Mouse (Mus musculus) kidney, postnatal 14 days (tissue): ENCODE data around the gene Marcksl1.

Source experiments
- DNase-seq: peaks from one replicate; pipeline ENCODE4 v3.0.0; 2022; ENCODE audit warnings: mixed read lengths

Marcksl1 gene

GRCm38 (mm10) chr4:129513086-129513767 is at the start of gene Marcksl1:
TSS of gene Marcksl1 (plus strand) at chr4:129513581.
- DNase-seq = peak; percentile 94

GRCm38 (mm10) chr4:129464286-129464815 is 49.0 kb upstream of the Marcksl1 start:
- no peak for DNase-seq

GRCm38 (mm10) chr4:129476047-129476446 is 37.3 kb upstream of the Marcksl1 start:
- no peak for DNase-seq

GRCm38 (mm10) chr4:129479863-129480262 is 33.5 kb upstream of the Marcksl1 start:
- no peak for DNase-seq

- DNase-seq = no peak
Measured at GRCm38 (mm10) chr4:129481090-129481489, 32.3 kb upstream of the Marcksl1 start.

GRCm38 (mm10) chr4:129490972-129491880 is 22.2 kb upstream of the Marcksl1 start, which contains the start of the genes Tssk3 and Fam229a:
TSS of gene Tssk3 (minus strand) at chr4:129491022.
TSS of gene Fam229a (plus strand) at chr4:129491190.
- peak; percentile 66 for DNase-seq

- DNase-seq = no peak
Measured at GRCm38 (mm10) chr4:129494681-129495080, 18.7 kb upstream of the Marcksl1 start.

GRCm38 (mm10) chr4:129495672-129496562 is 17.5 kb upstream of the Marcksl1 start:
- no peak for DNase-seq

GRCm38 (mm10) chr4:129496631-129497030 is 16.8 kb upstream of the Marcksl1 start:
- peak; percentile 82 for DNase-seq

GRCm38 (mm10) chr4:129498941-129499340 is 14.4 kb upstream of the Marcksl1 start:
- DNase-seq = no peak

- DNase-seq = no peak
Measured at GRCm38 (mm10) chr4:129500017-129500416, 13.4 kb upstream of the Marcksl1 start.

GRCm38 (mm10) chr4:129500607-129501566 is 12.5 kb upstream of the Marcksl1 start:
- peak; percentile 94 for DNase-seq

GRCm38 (mm10) chr4:129502327-129502888 is 11.0 kb upstream of the Marcksl1 start:
- DNase-seq = no peak

GRCm38 (mm10) chr4:129502901-129503444 is 10.4 kb upstream of the Marcksl1 start:
- no peak for DNase-seq

GRCm38 (mm10) chr4:129505511-129505910 is 7.9 kb upstream of the Marcksl1 start:
- no peak for DNase-seq

- no peak for DNase-seq
Measured at GRCm38 (mm10) chr4:129507434-129508236, 5.7 kb upstream of the Marcksl1 start.

- no peak for DNase-seq
Measured at GRCm38 (mm10) chr4:129508237-129508515, 5.2 kb upstream of the Marcksl1 start.

- peak; percentile 51 for DNase-seq
Measured at GRCm38 (mm10) chr4:129508834-129509600, 4.4 kb upstream of the Marcksl1 start.

GRCm38 (mm10) chr4:129509650-129510049 is 3.7 kb upstream of the Marcksl1 start:
- no peak for DNase-seq
